Mouse (Mus musculus): ENCODE results near the gene Carhsp1.

Gene Carhsp1

DNA sequence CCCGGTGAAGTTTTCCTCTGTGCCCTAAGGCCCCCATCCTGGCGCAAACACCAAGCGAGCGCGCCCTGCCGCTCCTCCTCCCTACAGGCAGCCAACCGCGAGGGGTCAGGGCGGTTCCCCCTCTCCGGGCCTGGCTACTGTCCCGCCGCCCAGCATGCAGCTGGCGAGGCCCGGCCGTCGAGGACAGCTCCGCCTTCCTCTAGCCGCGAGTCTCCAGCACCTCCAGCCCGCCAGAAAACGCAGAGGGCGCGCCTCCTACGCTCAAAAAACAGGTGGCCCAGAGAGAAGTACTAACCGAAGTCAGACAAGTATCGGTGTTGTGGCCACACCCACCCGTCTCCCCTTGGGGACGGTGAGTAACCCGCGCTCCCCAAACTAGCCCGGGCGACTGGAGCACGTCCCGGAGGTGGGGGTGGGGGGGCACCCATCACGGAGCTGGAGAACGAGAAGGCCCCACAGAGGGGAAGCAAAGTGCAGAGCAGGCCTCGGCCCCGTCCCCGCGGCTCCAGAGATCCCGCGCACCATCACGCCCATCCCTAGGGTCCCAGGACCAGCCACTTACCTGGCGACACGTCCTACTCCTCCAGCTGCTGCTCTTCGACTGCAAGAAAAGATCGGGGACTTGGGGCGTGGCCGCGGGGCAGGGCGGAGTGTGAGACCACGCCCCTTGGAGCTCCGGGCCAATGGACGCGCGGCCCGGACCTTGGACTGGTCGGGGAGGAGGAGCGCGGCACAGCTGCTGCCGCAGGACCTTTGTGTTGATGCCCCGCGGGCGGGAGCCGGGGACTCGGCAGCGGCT, at the start of gene Carhsp1:
Gene Carhsp1 (minus strand): TSS at position 605 of the 799 bp plus-strand sequence.
- peak; percentile 80 for DNase-seq (ENCODE audit: low read depth, low spot score)

DNA sequence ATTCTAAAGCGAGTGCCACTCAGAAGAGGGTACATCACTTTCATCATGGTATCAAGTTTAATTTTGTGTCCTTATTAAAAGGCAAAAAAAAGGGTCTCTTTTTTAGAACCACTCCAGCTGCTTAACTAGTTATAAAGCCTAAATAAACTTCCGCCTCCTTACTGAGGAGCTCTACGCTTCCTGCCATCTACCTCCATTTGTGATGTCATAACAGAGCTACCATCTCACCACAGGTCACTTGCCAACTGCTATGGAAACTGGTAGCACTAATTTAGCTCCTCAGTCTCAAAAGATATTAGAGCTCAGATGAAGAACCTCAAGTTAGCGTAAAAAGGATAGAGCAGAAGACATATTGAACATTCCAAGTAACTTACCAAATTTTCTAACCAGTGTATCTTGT, 48.5 kb upstream of the Carhsp1 start:
- DNase-seq (ENCODE audit: low read depth, low spot score), result no peak

DNA sequence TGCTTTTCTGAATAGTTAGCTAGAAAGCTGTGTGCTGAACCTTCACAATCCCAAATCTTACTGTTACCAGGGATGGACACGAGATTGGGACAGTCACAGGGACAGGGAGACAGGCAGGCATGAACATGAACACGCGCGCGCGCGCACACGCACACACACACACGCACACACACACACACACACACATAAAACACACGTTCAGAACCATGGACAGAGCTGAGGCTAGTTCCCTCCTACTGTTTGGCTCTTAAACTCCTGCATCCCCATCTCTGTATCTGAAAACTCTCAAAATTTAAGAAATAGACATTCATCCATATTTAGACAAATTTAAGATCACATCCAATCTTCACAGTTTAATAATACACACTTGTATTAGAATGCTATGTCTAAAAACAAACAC, 45.8 kb upstream of the Carhsp1 start:
- DNase-seq (ENCODE audit: low read depth, low spot score), result no peak

DNA sequence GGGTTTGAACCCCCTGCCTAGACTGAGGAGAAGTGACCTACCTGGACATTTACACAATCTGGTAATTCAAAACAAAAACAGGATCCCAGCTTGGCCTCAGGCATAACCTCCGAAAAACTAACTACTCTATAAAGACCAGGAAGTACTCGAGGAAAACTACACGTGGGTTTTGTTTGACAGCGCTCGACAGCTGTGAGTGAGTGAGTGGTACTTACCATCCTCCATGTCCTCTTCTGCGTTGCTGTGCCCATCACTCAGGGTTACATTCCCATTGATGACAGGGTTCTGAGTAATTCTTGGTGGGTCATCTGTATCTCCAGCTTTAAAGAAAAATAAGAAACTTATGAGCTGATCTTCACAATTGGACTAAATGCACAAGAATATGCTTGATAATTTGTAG, 44.3 kb upstream of the Carhsp1 start:
- DNase-seq (ENCODE audit: low read depth, low spot score), result no peak

DNA sequence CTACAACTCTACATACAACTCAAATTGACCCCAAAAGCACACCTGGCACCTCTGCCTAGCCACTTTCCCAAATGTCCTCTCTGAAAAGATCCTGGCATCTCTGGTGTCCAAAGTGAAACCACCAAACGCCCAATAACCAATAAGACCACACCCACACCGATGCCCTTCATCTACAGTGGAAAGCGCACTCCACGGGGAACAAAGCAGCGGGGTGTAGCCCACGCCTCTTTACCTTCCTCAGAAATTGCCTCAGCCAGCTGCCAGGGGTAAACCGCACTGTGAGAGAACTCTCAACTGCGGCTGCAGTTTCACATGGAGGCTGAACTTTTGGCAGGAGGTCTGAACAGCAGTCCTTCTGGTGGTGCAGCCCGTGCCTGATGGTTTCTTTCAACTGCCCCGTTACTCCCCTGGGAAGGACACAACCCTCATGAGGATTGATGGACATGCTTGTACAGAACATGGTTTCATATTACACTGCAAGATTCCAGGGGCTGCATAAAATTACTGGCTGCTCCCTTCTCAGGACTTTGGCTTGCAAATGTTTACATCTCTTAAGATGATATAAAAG, 43.6 kb upstream of the Carhsp1 start:
- no peak for DNase-seq (ENCODE audit: low read depth, low spot score)

DNA sequence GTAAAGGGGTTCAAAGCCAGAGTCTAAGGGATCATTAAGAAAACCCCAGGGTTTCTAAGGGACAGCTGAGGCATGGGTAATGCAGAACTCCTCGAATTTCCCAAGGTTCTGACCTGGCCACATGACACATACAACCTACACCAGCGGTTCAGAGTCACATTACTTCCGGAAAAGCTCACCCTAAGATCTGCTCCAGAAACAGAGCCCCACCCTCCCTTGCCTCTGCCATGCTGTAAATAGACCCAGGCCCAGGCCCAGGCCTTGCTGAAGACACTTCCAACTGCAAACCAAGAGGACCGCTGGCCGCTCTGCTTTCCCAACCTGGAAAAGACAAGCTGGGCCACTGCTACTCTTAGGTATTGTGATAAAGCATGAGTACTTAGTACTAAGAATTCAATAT, 42.9 kb upstream of the Carhsp1 start:
- no peak for DNase-seq (ENCODE audit: low read depth, low spot score)

DNA sequence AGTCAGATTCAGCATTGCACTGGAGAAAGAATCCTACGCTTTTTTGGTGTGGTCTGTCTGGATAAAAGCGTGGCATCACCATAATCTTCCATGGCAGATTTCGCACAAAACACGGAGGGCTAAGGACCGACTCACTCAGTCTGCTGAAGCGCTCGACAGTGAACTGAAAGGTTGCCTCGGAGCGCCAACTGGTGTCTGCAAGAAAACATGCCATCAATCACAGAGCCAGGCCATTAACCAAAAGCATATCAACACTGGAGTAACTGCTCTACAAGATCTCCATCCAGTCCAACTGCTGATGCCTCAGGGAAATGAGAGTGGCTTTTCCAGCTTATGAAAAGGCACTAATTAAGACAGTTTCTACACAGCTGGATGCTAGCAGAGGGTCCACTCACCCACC, 40.0 kb upstream of the Carhsp1 start:
- no peak for DNase-seq (ENCODE audit: low read depth, low spot score)

DNA sequence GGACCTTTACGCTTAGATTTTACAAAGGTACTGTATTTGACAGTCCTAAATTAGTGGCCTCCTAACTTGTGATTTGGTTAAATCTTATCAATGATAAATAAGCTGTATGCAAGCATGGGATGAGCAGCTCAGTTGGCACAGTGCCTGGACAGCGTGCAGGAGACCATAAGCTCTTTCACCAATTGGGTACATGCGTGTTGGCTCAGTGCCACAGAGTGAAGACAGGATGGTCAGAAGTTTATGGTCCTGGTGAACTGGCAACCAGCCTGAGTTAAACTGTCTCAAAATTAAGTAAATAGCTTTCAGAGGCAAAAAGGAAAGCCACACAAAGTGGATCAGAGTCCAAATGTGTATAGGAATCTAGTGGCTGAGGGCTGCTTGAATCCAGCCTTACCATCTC, 28.6 kb upstream of the Carhsp1 start:
- no peak for DNase-seq (ENCODE audit: low read depth, low spot score)

DNA sequence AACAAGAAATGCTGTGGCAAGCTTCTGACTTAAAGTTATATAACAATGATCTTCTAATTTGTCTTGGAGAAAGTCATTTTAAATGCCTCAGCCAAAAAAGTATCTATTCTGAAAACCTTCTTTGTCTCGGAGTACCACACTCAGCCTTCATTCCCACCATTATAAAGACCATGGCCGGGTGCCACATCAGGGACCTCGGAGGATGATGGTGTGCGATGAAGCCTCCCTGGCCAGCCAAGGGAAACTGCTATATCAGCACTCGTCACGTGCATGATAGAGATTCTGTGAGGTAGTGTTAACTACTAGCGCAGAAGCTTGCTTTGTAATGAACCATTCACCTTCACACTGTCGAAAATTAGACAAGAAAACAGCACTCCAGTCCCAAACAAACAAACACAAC, 27.6 kb upstream of the Carhsp1 start:
- DNase-seq (ENCODE audit: low read depth, low spot score), result no peak

DNA sequence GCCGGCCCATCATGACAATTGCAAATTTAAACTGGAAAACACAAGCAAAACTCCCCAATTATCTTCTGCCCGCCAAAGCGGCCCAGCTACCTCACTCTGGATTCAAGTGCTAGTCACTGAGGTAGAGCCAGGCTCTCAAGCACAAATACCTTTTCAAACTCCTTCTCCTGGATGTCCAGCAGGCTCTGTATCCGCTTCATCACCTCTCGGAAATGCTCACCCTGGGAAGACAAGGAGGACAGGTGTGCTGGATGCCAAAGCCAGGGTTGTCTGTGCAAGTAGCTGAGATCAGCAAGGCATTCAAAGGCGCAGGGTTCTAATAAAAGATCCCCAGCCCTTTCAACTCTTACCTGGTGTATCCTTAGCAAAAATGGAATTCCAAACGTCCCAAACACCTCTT, 19.3 kb upstream of the Carhsp1 start:
- DNase-seq (ENCODE audit: low read depth, low spot score), result no peak

DNA sequence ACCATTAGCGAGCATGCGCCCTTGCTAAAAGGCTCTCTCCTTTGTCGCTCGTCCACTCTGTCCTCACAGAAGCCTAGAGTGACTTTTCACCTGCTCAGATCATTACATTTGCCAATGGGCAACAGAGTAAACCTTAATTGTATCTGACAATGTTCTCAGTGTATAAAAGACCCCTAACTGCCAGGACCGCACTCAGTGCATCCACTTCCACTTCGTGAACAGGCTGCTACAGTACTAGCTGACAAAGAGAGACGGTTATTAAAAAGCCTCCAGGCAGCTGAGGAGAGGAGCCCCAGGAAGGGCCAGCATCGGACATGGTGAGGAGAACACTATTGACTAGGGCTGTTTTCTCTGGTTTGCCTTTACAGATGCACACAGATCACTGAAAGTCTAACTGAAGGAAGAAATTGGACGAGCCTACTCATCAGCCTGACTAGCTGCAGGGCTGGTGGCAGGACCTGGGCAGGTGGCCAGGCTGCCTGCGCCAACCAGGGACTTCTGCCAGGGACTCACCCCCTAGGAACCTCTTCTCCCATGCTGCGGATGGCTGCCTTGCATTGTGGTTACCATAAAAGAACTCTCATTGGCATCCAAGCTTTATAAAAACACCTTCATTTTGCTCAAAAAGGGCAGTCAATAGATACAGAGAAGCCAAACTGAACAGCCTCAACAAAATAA, 18.2 kb upstream of the Carhsp1 start:
- DNase-seq (ENCODE audit: low read depth, low spot score), result no peak

DNA sequence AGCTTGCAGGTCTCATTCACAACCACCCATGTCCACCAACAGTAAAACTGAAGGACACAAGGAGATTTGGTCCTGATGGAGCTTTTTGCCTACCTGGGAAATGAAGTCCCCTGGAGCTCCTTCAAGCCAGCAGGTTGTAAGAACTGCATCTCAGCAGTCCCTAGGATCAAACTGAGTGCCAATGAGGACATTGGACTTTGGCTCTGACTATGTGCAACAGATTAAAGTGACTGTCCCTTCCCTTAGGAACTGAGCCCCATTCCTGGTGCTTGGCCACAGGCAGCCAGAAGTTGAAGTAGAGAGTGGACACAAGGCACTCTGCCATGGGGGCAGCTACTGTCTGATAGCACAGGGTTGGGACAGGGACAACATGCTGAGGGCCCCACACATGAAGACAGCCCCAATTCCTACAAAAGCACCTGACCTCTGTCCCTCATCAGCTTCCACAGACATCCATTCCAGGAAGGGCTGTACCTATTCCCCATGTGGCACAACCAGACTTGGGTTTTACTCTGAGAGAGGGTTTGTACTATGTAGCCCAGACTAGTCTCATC, 15.7 kb upstream of the Carhsp1 start:
- no peak for DNase-seq (ENCODE audit: low read depth, low spot score)

DNA sequence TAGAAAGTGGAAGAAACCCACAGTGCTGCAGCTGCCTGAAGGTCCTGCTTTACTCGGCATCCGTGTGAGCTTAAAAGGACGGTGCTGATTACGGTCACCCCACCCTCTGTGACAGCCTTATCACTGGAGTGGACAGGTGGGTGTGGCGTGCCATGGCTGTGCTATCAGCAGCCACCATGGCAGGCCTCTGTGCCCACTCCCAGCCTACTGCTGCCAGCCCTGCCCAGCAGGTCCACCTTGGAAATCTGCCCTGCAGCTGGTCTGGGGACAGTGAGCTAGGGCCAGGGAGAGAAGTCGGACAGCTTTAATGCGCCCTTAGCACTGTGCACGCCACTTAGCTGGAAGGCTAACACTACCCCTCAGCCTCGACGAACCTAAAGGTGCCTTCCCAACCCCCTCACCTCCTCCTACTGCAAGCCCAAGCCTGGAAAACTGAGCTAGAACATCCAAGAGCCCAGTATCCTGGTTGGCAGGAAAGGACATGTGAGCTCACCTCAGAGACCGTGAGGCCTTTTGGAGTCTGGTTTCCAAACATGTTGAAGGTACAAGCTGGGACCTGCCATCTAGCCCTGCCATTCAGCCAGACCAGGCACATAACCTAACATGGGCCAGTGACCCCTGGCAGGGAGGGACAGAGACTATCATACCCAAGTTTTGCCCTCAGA, 15.0 kb upstream of the Carhsp1 start:
- no peak for DNase-seq (ENCODE audit: low read depth, low spot score)

DNA sequence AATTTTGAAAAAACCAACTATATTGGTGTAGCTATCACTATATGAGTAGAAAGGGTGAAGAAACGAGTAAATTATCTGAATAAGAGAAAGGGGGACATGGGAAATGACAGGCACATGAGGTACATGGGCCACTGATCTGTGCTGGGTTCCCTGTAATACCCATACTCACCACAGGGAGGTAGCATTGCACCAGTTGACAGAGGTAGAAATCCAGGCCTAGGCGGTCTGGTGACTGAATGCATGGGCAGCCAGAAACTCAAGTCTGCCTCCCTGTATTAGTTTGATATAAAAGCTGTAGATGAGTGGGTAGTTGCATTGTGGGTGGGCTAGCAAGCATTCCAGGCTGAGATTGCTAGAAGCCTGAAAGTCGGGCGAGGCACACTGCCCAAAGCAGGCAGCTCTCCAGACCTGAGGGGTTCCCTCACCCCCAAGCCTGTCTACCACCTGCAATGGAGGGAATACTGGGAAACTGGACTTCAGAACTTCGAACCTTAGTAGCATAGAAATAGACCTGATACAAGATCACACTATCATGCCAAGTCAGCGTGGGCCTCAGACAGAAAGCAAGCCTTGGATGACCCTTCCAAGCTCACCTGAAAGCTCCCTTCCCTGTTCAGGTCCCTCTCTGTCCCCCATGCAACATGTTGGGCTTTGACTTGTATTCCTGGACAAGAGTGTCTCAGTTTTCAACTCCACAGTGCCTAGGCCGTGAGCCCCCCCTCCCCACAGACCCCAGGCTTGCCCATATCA, 14.3 kb upstream of the Carhsp1 start:
- no peak for DNase-seq (ENCODE audit: low read depth, low spot score)

DNA sequence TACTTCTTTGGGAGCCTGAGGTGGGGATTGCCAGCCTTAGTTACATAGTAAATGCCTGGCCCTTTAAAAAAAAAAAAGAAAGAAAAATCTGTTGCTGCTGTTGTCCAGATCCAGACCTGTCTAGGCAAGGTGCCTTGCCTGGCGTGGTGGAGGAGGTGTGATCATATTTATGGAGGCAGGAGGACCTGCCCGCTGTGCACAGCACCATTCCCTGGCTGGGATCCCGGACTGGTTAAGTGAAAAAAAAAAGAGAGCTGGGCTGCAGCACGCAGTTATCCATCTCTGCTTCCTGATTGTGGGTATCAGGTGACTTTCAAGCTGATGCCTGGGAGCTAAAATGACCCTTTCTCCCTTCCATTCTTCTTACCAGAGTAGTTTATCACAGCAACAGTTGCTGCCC, 13.1 kb upstream of the Carhsp1 start:
- no peak for DNase-seq (ENCODE audit: low read depth, low spot score)

DNA sequence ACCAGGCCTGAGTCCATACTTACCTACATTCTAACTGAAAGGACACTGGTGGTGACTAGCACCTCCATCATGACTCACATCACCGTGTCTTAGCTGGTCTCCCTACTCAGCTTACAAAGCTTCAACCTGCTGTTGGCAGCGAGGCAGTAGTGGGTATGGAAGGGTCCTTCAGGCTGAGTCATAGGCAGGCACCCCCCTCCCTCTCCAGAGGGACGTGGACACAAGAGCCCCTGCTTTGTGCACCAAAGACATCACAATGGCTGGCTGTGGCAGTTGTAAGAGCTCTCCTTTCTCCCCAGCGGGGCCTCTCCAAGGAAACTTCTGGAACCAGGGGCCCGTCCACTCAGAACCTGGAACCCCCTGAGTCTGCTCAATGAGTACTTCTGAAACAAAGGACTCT, 8.5 kb upstream of the Carhsp1 start, which contains the start of gene Gm5767:
Gene Gm5767 (plus strand): TSS at position 301 of the 400 bp plus-strand sequence.
- no peak for DNase-seq (ENCODE audit: low read depth, low spot score)

DNA sequence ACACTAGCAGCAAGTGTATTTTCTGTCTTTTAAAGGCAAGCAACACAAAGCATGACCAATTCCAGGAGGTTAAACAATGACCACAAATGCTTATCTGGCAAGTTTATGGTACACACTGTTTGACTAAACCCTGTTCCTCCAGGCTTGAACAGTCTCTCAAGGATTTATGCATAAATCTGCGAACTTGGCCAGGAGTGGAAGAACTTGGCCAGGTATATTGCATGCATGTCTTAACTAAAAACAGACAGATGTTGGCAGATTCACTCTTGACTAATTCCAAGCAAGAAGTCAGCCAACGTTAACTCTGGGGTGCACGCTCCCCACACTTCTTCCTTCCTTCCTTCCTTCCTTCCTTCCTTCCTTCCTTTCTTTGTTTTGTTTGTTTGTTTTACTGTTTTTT, 7.8 kb upstream of the Carhsp1 start:
- DNase-seq (ENCODE audit: low read depth, low spot score), result no peak

DNA sequence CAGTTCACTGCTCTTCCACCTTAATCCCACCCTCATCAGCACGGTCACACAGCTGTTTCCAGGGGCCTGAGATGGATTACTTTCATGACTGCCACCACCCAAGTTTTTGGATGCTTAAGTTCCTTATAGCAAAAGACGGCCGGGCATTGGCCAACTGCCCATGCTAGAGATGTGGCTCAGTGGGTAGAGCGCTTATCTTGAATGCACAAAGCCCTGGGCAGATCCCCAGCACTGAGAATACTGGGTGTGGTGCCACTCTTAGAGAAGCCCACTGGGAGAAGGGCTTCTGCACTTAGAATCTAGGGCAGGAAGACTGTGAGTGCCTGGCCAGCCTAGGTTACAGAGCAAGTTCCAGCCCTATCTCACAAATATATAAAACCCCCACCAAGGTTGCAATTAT, 6.7 kb upstream of the Carhsp1 start:
- DNase-seq (ENCODE audit: low read depth, low spot score), result no peak

DNA sequence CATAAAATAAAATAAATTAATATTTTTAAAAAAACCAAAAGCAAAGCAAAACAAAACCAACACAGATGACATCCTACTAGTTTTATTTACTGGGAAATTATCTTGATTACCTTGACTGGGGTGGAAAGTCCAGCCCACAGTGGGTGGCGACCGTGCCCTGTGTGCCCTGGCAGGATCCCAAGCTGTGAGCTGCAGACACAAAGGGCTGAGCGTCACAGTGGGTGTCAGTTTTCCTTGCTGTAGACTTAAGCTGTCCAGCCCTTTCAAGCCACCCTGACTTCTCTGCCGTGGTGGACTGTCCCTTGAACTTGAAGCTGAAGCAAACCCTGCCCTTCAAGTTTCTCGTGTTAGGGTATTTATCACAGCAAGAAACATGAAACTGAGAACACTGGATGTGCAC, 6.1 kb upstream of the Carhsp1 start:
- no peak for DNase-seq (ENCODE audit: low read depth, low spot score)

DNA sequence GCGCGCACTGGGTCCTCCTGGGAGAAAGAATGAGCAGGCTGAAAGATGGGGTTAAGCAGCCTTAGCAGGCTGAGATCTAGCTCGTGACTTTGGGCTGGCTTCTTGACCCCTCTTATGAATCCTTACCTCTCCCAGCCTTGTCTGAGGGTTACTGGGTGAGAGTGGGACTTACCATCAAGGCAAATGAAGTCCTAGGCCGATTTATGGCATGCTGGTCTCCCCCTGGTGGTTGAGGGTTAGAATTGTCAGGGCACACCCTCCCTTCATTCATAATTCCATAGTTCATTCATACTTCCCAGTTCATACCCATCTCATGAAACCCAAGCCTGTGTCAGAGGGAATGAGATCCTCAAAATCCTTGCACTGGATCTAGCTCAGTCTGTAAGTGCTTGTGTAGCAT, 4.8 kb upstream of the Carhsp1 start:
- DNase-seq (ENCODE audit: low read depth, low spot score), result no peak

DNA sequence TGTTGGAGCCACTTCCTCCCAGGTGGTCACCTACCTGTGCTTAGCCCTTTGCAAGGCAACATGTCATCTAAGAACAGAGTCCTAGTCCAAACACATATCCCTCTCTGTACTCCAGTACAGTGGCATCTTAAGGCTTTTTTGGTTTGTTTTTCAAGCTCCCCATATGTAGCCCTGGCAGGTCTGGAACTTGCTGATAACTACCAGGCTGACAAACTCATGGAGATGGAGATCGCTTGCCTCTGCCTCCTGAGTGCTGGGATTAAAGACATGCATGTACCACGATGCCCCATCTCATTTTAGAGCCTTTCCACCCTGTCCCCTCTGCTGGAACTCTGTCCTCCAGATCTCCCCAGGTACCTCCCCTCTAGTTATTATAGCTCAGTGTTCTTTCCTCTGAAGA, 4.3 kb upstream of the Carhsp1 start:
- no peak for DNase-seq (ENCODE audit: low read depth, low spot score)
